Mouse (Mus musculus): ENCODE data around the gene Srprb. TPM values are rescaled to one million over a fixed set of nuclear protein-coding genes. Genes with fewer than 3 reads are reported as not detected.
"Not testable (repeated sequence)": the region's sequence is repeated elsewhere in the genome, so short reads cannot be mapped to it uniquely, and the experiment has no call there.

Srprb gene
- polyA plus RNA-seq, 1 experiment: 22.2 TPM

GRCm38 (mm10) chr9:103180807-103181565, 21.0 kb downstream of the Srprb start:
- H3K9me3 ChIP-seq: no peaks in the 10 kb centered on the region
- H3K27me3 ChIP-seq (replicated peaks): peaks cover 34% of the 10 kb centered on the region
- no peaks in the 10 kb centered on the region for H3K36me3 ChIP-seq (replicated peaks; ENCODE audit: low read length)
- H3K4me3 ChIP-seq (replicated peaks): peak overlapping the region; percentile 88
- no peak for TF ChIP-seq FLI1 (IDR thresholded peaks at IDR 0.05; ENCODE audit: low read length)
- no peak for TF ChIP-seq GATA1 (IDR thresholded peaks at IDR 0.05; ENCODE audit: borderline replicate concordance, low read length)
- H3K4me1 ChIP-seq: peaks cover 18% of the 10 kb centered on the region

- TF ChIP-seq FLI1 (IDR thresholded peaks at IDR 0.05; ENCODE audit: low read length) (no peak), GATA1 (IDR thresholded peaks at IDR 0.05; ENCODE audit: borderline replicate concordance, low read length) (no peak)
- Histone ChIP-seq H3K36me3 (replicated peaks; ENCODE audit: low read length) (no peaks in the 10 kb centered on the region), H3K4me3 (replicated peaks) (peak overlapping the region; percentile 88), H3K4me1 (peaks cover 18% of the 10 kb centered on the region), H3K27me3 (replicated peaks) (peaks cover 40% of the 10 kb centered on the region), H3K9me3 (no peaks in the 10 kb centered on the region)
Measured at GRCm38 (mm10) chr9:103180303-103180702, 21.6 kb downstream of the Srprb start.

- TF ChIP-seq FLI1 (IDR thresholded peaks at IDR 0.05; ENCODE audit: low read length) (no peak), GATA1 (IDR thresholded peaks at IDR 0.05; ENCODE audit: borderline replicate concordance, low read length) (no peak)
- no peaks in the 10 kb centered on the region for H3K36me3 ChIP-seq (replicated peaks; ENCODE audit: low read length)
- H3K9me3 ChIP-seq: no peaks in the 10 kb centered on the region
- peaks cover 65% of the 10 kb centered on the region for H3K27me3 ChIP-seq (replicated peaks)
- H3K4me1 ChIP-seq: peaks cover 13% of the 10 kb centered on the region
- H3K4me3 ChIP-seq (replicated peaks): no peak overlapping the region
Measured at GRCm38 (mm10) chr9:103175692-103176091, 26.2 kb downstream of the Srprb start.

GRCm38 (mm10) chr9:103174771-103175519, 27.0 kb downstream of the Srprb start:
- Histone ChIP-seq H3K4me1 (peaks cover 6% of the 10 kb centered on the region; the same call in 1 of the 2 replicates), H3K9me3 (no peaks in the 10 kb centered on the region), H3K4me3 (replicated peaks) (no peak overlapping the region), H3K27me3 (replicated peaks) (peaks cover 66% of the 10 kb centered on the region), H3K36me3 (replicated peaks; ENCODE audit: low read length) (no peaks in the 10 kb centered on the region)
- TF ChIP-seq GATA1 (IDR thresholded peaks at IDR 0.05; ENCODE audit: borderline replicate concordance, low read length) (no peak), FLI1 (IDR thresholded peaks at IDR 0.05; ENCODE audit: low read length) (no peak)

GRCm38 (mm10) chr9:103168771-103169170, 33.2 kb downstream of the Srprb start:
- Histone ChIP-seq H3K9me3 (no peaks in the 10 kb centered on the region), H3K27me3 (replicated peaks) (peaks cover 61% of the 10 kb centered on the region), H3K36me3 (replicated peaks; ENCODE audit: low read length) (no peaks in the 10 kb centered on the region), H3K4me1 (no peaks in the 10 kb centered on the region), H3K4me3 (replicated peaks) (no peak overlapping the region)
- no peak for TF ChIP-seq FLI1 (IDR thresholded peaks at IDR 0.05; ENCODE audit: low read length)
- TF ChIP-seq GATA1 (IDR thresholded peaks at IDR 0.05; ENCODE audit: borderline replicate concordance, low read length): no peak

GRCm38 (mm10) chr9:103168046-103168445, 33.9 kb downstream of the Srprb start:
- Histone ChIP-seq H3K27me3 (replicated peaks) (peaks cover 60% of the 10 kb centered on the region), H3K4me3 (replicated peaks) (no peak overlapping the region), H3K9me3 (no peaks in the 10 kb centered on the region), H3K4me1 (no peaks in the 10 kb centered on the region), H3K36me3 (replicated peaks; ENCODE audit: low read length) (no peaks in the 10 kb centered on the region)
- TF ChIP-seq GATA1 (IDR thresholded peaks at IDR 0.05; ENCODE audit: borderline replicate concordance, low read length): no peak
- no peak for TF ChIP-seq FLI1 (IDR thresholded peaks at IDR 0.05; ENCODE audit: low read length)

- Histone ChIP-seq H3K27me3 (replicated peaks) (peaks cover 46% of the 10 kb centered on the region), H3K4me1 (no peaks in the 10 kb centered on the region), H3K4me3 (replicated peaks) (no peak overlapping the region), H3K36me3 (replicated peaks; ENCODE audit: low read length) (no peaks in the 10 kb centered on the region), H3K9me3 (no peaks in the 10 kb centered on the region)
- TF ChIP-seq GATA1 (IDR thresholded peaks at IDR 0.05; ENCODE audit: borderline replicate concordance, low read length) (no peak), FLI1 (IDR thresholded peaks at IDR 0.05; ENCODE audit: low read length) (no peak)
Measured at GRCm38 (mm10) chr9:103163806-103164205, 38.1 kb downstream of the Srprb start.

GRCm38 (mm10) chr9:103155158-103155557, 46.8 kb downstream of the Srprb start:
- not testable (repeated sequence) for H3K4me1 ChIP-seq; H3K9me3 ChIP-seq; H3K27me3 ChIP-seq (replicated peaks); H3K36me3 ChIP-seq (replicated peaks; ENCODE audit: low read length); H3K4me3 ChIP-seq (replicated peaks)

- Histone ChIP-seq H3K36me3 (replicated peaks; ENCODE audit: low read length) (no peaks in the 10 kb centered on the region), H3K27me3 (replicated peaks) (peaks cover 6% of the 10 kb centered on the region), H3K4me1 (no peaks in the 10 kb centered on the region; the same call in 1 of the 2 replicates), H3K9me3 (no peaks in the 10 kb centered on the region), H3K4me3 (replicated peaks) (no peak overlapping the region)
- TF ChIP-seq GATA1 (IDR thresholded peaks at IDR 0.05; ENCODE audit: borderline replicate concordance, low read length) (no peak), FLI1 (IDR thresholded peaks at IDR 0.05; ENCODE audit: low read length) (no peak)
Measured at GRCm38 (mm10) chr9:103154568-103154967, 47.4 kb downstream of the Srprb start.

- no peak overlapping the region for H3K4me3 ChIP-seq (replicated peaks)
- no peaks in the 10 kb centered on the region for H3K36me3 ChIP-seq (replicated peaks; ENCODE audit: low read length)
- H3K27me3 ChIP-seq (replicated peaks): peaks cover 2% of the 10 kb centered on the region
- peaks cover 4% of the 10 kb centered on the region; the same call in 1 of the 2 replicates for H3K4me1 ChIP-seq
- no peak for TF ChIP-seq FLI1 (IDR thresholded peaks at IDR 0.05; ENCODE audit: low read length)
- TF ChIP-seq GATA1 (IDR thresholded peaks at IDR 0.05; ENCODE audit: borderline replicate concordance, low read length): no peak
- no peaks in the 10 kb centered on the region for H3K9me3 ChIP-seq
Measured at GRCm38 (mm10) chr9:103153286-103153685, 48.7 kb downstream of the Srprb start.
